Mouse (Mus musculus): ENCODE measurements at regions not wholly inside any gene's neighbourhood (a gene's known extent, or its start where the extent isn't known, plus 50 kb on each side); places are given as distances from the start of the nearest gene placed in this dataset.

- no peak for DNase-seq (ENCODE audit: low read depth, low spot score)
These were observed 56.2 kb downstream of the Gm379 start for GRCm38 (mm10) chrX:108608446-108608845.

GRCm38 (mm10) chrX:108599906-108600468, 64.7 kb downstream of the Gm379 start:
- no peak for DNase-seq (ENCODE audit: low read depth, low spot score)

GRCm38 (mm10) chrX:108561977-108562376, 102.7 kb downstream of the Gm379 start:
- DNase-seq (ENCODE audit: low read depth, low spot score): no peak

DNA sequence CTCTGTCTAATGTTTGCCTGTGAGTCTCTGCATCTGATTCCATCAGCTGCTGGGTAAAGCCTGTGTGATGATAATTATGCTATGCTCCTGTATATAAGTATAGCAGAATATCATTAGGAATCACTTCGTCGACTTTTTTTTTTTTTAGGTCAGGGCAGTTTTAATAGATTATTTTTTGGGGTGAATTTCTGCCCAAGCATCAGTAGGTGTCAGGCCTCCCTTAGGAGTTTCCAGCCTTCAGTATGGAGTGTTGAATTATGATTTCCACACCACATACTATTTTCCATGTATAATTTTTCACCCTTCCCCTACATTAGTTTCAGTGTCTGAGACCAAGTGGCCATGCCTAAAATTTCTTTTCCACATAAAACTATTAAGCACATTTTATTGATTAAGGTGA, 121.5 kb downstream of the Gm379 start:
- peak; percentile 7 for DNase-seq (ENCODE audit: low read depth, low spot score)

DNA sequence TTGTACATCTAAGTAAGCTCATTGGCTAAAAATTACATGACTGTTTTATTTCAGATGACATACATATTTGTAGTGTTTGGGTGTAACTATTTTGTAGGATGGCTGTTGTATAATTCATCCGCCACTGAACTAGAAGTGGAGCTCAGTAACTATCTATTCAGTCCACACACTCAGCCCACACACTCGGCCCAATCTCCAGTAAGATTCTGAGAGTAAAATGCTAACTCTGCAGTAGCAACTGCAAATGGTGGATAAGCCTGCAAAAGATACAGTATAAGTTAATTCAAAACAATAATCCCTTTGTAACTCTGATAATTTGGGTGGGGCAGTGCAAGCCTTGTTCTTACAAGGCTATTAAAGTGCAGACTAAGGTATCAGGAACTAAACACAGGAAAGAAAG, 123.3 kb downstream of the Gm379 start:
- no peak for DNase-seq (ENCODE audit: low read depth, low spot score)

GRCm38 (mm10) chrX:108536995-108537394, 127.7 kb downstream of the Gm379 start:
- DNase-seq (ENCODE audit: low read depth, low spot score): peak; percentile 62

Data from 3T3-L1 (cell line).